Mouse (Mus musculus): ENCODE results near the gene Tmbim4. TPM values are rescaled to one million over a fixed set of nuclear protein-coding genes. Genes with fewer than 3 reads are reported as not detected.

Gene Tmbim4
- polyA plus RNA-seq, 1 experiment = 102 TPM

DNA sequence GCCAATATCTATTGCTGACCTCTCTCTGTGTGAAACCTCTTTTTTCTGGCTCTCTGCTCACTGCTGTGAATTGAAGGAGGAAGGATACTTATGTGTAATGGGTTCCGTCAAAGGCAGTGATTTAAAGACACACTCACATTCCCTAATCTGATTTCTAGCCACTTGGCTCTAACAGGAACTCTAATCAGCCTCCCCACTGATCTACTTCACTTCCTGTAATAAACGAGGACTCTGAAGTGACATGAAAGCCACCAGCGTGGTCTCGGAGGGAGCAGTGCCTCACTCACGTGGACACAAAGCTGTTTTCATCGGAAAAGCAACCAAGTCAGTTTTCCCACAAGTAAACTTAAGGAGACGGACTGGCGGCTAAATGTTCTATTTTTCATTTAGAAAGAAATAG, 51.4 kb downstream of the Tmbim4 start:
- no peak for TF ChIP-seq CTCF (IDR thresholded peaks at IDR 0.05; ENCODE audit: extremely low read depth, insufficient read depth, low read length)
- TF ChIP-seq POLR2A (IDR thresholded peaks at IDR 0.05; ENCODE audit: extremely low read depth, insufficient read depth, low read length) = no peak
- Histone ChIP-seq H3K4me3 (ENCODE audit: insufficient read depth, low read length) (no peak overlapping the region), H3K4me1 (ENCODE audit: control insufficient read depth, insufficient read depth, low read length) (no peaks in the 10 kb centered on the region), H3K27ac (ENCODE audit: insufficient read depth, low read length) (no peak overlapping the region)

DNA sequence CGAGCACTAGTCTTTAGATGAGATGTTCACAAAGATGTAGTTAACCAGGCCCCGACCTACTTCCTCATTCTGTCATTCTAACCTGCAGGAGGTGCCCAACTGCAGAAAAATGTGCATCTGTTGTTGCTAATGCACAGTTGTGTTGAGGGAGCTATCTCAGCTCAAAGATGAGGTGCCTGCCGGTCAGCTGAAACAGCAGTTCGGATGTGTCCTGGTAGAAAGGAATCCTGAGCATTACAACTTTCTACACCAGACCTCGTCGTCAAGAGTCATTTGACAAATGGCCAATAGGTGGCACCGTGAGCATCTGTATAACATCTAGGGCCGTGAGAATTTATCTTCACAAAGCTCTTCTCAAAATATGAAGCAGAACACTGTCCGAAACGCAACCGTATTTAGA, 55.8 kb downstream of the Tmbim4 start:
- no peak overlapping the region for H3K27ac ChIP-seq (ENCODE audit: insufficient read depth, low read length)
- no peak for TF ChIP-seq POLR2A (IDR thresholded peaks at IDR 0.05; ENCODE audit: extremely low read depth, insufficient read depth, low read length)
- peak; percentile 56 for TF ChIP-seq CTCF (IDR thresholded peaks at IDR 0.05; ENCODE audit: extremely low read depth, insufficient read depth, low read length)
- no peak overlapping the region for H3K4me3 ChIP-seq (ENCODE audit: insufficient read depth, low read length)
- H3K4me1 ChIP-seq (ENCODE audit: control insufficient read depth, insufficient read depth, low read length) = no peaks in the 10 kb centered on the region

DNA sequence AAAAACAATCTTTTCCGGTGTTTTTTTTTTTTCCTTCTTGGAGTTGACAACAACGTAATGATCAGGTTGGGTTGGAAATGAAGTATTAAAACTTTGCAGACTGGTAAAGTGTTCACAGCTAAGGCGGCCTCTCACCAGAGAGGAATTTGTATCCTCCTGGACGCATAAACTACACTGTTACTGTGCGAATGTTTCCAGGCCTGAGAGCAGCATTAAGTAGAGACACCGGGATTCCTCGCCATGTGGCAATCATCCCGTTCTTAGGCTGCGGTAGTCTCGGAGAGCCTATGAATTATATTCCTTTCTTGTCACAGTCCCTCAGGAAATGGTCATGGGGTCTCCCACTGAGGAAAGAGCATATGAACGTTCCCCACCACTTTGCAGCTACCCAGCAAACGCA, 66.4 kb downstream of the Tmbim4 start:
- H3K27ac ChIP-seq (ENCODE audit: insufficient read depth, low read length) = no peak overlapping the region
- no peak overlapping the region for H3K4me3 ChIP-seq (ENCODE audit: insufficient read depth, low read length)
- TF ChIP-seq POLR2A (IDR thresholded peaks at IDR 0.05; ENCODE audit: extremely low read depth, insufficient read depth, low read length) (no peak), CTCF (IDR thresholded peaks at IDR 0.05; ENCODE audit: extremely low read depth, insufficient read depth, low read length) (no peak)
- H3K4me1 ChIP-seq (ENCODE audit: control insufficient read depth, insufficient read depth, low read length) = no peaks in the 10 kb centered on the region

DNA sequence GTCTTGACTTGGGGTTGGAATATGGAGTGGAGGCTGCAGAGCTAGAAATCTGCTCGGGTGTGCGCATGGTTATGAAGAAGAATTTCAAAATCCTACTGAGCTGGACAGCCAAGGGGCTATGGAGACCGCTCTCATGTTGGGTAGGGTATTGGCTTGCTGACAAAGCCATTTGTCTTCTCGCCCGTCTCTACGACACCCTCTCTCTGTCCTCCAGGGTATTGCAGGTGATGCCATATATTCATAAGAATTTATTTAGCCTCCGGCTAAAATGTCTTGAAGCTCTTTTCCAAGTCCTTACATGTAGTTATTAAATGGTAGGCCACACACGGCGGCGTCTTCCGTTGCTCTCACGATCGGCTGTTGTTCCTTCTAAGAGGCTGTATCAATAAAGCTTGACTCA, 68.6 kb downstream of the Tmbim4 start:
- H3K27ac ChIP-seq (ENCODE audit: insufficient read depth, low read length) = no peak overlapping the region
- H3K4me1 ChIP-seq (ENCODE audit: control insufficient read depth, insufficient read depth, low read length) = no peaks in the 10 kb centered on the region
- no peak overlapping the region for H3K4me3 ChIP-seq (ENCODE audit: insufficient read depth, low read length)
- TF ChIP-seq CTCF (IDR thresholded peaks at IDR 0.05; ENCODE audit: extremely low read depth, insufficient read depth, low read length) = no peak
- no peak for TF ChIP-seq POLR2A (IDR thresholded peaks at IDR 0.05; ENCODE audit: extremely low read depth, insufficient read depth, low read length)

DNA sequence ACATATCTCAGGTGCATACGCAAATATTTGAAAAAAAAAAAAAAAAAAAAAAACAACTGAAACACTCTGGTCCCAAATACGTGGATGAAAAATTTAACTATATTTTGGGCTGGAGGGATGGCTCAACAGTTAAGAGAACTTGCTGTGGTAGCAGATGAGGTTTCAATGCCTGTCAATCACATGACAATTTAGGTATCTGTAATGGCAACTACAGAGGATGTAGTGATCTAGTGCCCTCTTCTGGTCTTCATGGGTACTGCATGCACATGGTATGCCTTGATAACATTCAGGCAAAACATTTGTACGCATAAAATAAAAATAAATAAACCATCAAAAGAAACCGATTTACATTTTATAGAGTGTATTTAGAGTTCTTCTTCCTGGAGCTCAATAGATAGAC, 69.4 kb downstream of the Tmbim4 start:
- Histone ChIP-seq H3K4me1 (ENCODE audit: control insufficient read depth, insufficient read depth, low read length) (no peaks in the 10 kb centered on the region), H3K4me3 (ENCODE audit: insufficient read depth, low read length) (no peak overlapping the region), H3K27ac (ENCODE audit: insufficient read depth, low read length) (no peak overlapping the region)
- TF ChIP-seq POLR2A (IDR thresholded peaks at IDR 0.05; ENCODE audit: extremely low read depth, insufficient read depth, low read length) (no peak), CTCF (IDR thresholded peaks at IDR 0.05; ENCODE audit: extremely low read depth, insufficient read depth, low read length) (peak; percentile 19; the same call in 1 of the 2 replicates)

DNA sequence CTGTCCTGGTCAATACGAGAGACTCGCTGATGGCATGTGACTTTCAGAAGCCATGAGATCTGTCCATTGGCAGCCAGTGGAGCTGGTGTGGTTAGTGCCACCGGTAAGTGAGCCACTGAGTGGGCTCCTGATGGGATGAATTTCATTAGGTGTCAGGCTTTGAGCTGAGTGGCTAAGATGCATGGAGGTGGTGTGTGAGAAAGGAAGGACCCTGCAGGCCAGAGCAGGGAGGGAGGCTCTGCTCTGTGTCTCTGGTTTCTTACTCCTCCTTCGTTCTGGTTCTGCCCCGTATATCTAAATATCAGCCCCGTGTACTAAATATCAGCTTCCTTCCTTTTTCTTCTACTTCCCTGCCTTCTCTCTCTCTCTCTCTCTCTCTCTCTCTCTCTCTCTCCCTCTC, 69.9 kb downstream of the Tmbim4 start:
- no peak overlapping the region for H3K4me3 ChIP-seq (ENCODE audit: insufficient read depth, low read length)
- TF ChIP-seq POLR2A (IDR thresholded peaks at IDR 0.05; ENCODE audit: extremely low read depth, insufficient read depth, low read length) (no peak), CTCF (IDR thresholded peaks at IDR 0.05; ENCODE audit: extremely low read depth, insufficient read depth, low read length) (no peak)
- no peak overlapping the region for H3K27ac ChIP-seq (ENCODE audit: insufficient read depth, low read length)
- H3K4me1 ChIP-seq (ENCODE audit: control insufficient read depth, insufficient read depth, low read length) = no peaks in the 10 kb centered on the region

DNA sequence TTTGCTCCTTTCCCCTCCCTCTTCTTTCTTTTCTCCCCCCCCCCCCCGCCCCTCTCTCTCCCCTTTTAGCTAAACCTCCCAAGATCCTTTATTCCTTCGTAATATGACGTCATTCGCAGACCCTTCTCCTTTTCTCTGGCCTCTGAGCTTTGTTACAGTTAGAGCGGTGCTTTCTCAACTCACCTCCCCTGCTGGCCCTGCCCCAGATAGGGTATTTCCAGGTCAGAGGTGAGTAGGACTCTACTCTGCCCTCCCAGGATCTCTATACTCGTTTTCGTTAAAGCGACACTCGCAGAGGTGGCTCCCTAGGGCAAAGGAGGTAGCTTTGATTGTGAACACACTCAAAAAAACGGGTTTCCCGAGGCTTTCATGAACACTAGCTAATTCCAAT, 70.5 kb downstream of the Tmbim4 start:
- Histone ChIP-seq H3K27ac (ENCODE audit: insufficient read depth, low read length) (no peak overlapping the region), H3K4me1 (ENCODE audit: control insufficient read depth, insufficient read depth, low read length) (no peaks in the 10 kb centered on the region), H3K4me3 (ENCODE audit: insufficient read depth, low read length) (no peak overlapping the region)
- TF ChIP-seq CTCF (IDR thresholded peaks at IDR 0.05; ENCODE audit: extremely low read depth, insufficient read depth, low read length) (no peak), POLR2A (IDR thresholded peaks at IDR 0.05; ENCODE audit: extremely low read depth, insufficient read depth, low read length) (no peak)

DNA sequence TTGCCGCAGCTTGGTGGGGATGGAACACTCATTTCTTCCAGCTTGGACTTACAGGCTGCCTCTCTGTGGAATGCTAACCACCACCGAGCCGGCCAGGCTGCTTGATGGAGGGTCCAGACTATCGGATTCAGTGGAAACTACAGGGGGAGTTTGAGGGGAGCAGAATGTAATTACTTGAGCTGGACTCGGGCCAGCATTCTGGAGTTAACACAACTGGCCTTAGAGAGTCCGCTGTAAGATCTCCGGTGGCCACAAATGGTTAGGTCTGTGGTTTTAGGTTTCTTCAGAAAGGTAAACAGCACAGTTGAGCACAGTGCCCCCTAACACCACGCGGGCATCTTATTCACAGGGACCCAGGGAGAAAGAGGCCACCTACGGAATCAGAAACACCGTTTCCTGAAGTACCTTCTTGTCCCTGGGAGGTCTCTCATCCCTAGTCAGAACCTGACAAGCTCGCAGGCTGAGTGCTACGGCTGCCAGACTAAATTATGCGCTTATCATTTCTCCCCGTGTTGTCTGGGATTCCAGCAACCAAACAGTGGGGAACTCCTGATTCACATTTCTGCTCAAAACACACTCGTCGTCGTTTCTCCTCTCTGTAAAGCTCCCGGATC, 71.0 kb downstream of the Tmbim4 start:
- H3K27ac ChIP-seq (ENCODE audit: insufficient read depth, low read length) = no peak overlapping the region
- H3K4me3 ChIP-seq (ENCODE audit: insufficient read depth, low read length) = no peak overlapping the region
- TF ChIP-seq CTCF (IDR thresholded peaks at IDR 0.05; ENCODE audit: extremely low read depth, insufficient read depth, low read length) (no peak), POLR2A (IDR thresholded peaks at IDR 0.05; ENCODE audit: extremely low read depth, insufficient read depth, low read length) (no peak)
- H3K4me1 ChIP-seq (ENCODE audit: control insufficient read depth, insufficient read depth, low read length) = no peaks in the 10 kb centered on the region

DNA sequence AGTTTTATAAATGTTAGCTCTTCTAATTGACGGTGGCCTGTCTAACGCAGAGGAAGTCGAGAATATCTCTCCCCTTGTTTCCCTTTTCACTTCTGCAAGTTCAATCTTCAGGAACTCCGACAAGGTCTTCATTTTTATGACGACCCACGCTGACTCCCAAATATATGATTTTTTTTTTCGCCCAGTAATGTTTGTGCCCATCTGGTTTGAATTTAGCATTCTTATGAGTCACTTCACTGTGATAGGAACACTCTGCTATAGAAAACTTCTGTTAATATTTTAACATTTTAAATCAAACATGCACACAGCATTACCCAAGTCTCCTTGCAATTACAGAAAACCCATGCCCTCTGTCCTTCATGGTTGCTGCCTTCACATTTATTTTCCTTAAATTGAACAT, 71.9 kb downstream of the Tmbim4 start:
- H3K4me1 ChIP-seq (ENCODE audit: control insufficient read depth, insufficient read depth, low read length) = no peaks in the 10 kb centered on the region
- TF ChIP-seq POLR2A (IDR thresholded peaks at IDR 0.05; ENCODE audit: extremely low read depth, insufficient read depth, low read length) (no peak), CTCF (IDR thresholded peaks at IDR 0.05; ENCODE audit: extremely low read depth, insufficient read depth, low read length) (no peak)
- no peak overlapping the region for H3K27ac ChIP-seq (ENCODE audit: insufficient read depth, low read length)
- no peak overlapping the region for H3K4me3 ChIP-seq (ENCODE audit: insufficient read depth, low read length)

Other genes starting within 250 kb of the Tmbim4 start
- gene Helb, start 88.6 kb upstream of the Tmbim4 start, polyA plus RNA-seq (2012; rRNA removed) = 3.9 and 6.2 TPM in 2 replicates
- 0.74 and 0.90 TPM in 2 replicates for gene Irak3, start 540 bp downstream of the Tmbim4 start, polyA plus RNA-seq (2012; rRNA removed)
- 41.3 and 43.6 TPM in 2 replicates for gene Llph, start 25.5 kb downstream of the Tmbim4 start, polyA plus RNA-seq (2012; rRNA removed)

Data from cortical plate, adult 2 months (tissue).